Mouse (Mus musculus) heart, postnatal 36 days (tissue): Measurements from ENCODE around the gene Zfp839. TPM values are rescaled to one million over a fixed set of nuclear protein-coding genes. Genes with fewer than 3 reads are reported as not detected.

ENCODE experiments used
- DNase-seq, 2 experiments: peaks; one replicate each; pipeline ENCODE4 v3.0.0; 2021 to 2022
- intact Hi-C: fragments of 180-260 bp; cut with DNase I; formaldehyde crosslinking; loops from one replicate; pipeline ENCODE4 v1.15.1; 2025
- total RNA-seq, 2 experiments: library from RNA; stranded (reverse); gene quantifications; 2 replicates each; pipeline ENCODE4 v1.2.3; 2021

Zfp839 gene
- total RNA-seq: 10 to 100 TPM; 11.1 to 11.7 TPM

- intact Hi-C loops: loop anchor here (1.0 kb wide), 1 partner anchor 39 kb away; the partner anchor contains the start of genes Cinp and Tecpr2
- DNase-seq: peak; percentile 91 to 93
Measured at GRCm38 (mm10) chr12:110850010-110850928, at the start of gene Zfp839. TSS of gene Zfp839 (plus strand) at chr12:110850253.

GRCm38 (mm10) chr12:110801876-110802464 is 48.1 kb upstream of the Zfp839 start:
- intact Hi-C loops: no loop called here
- no peak for DNase-seq

GRCm38 (mm10) chr12:110802674-110803297 is 47.3 kb upstream of the Zfp839 start:
- intact Hi-C loops: no loop called here
- no peak for DNase-seq

GRCm38 (mm10) chr12:110804261-110804660 is 45.8 kb upstream of the Zfp839 start:
- no peak for DNase-seq
- intact Hi-C loops: no loop called here

- intact Hi-C loops: no loop called here
- DNase-seq: peak in 1 of 2 experiments; percentile 33
Measured at GRCm38 (mm10) chr12:110806301-110806970, 43.6 kb upstream of the Zfp839 start.

GRCm38 (mm10) chr12:110808430-110808829 is 41.6 kb upstream of the Zfp839 start:
- DNase-seq: no peak
- intact Hi-C loops: no loop called here

GRCm38 (mm10) chr12:110808848-110809247 is 41.2 kb upstream of the Zfp839 start:
- DNase-seq: no peak
- intact Hi-C loops: no loop called here

- DNase-seq: no peak
- intact Hi-C loops: no loop called here
Measured at GRCm38 (mm10) chr12:110813132-110813531, 36.9 kb upstream of the Zfp839 start.

GRCm38 (mm10) chr12:110813624-110814023 is 36.4 kb upstream of the Zfp839 start:
- intact Hi-C loops: no loop called here

GRCm38 (mm10) chr12:110814924-110815323 is 35.1 kb upstream of the Zfp839 start:
- no peak for DNase-seq
- intact Hi-C loops: no loop called here

More at GRCm38 (mm10) chr12:110813624-110814023, 36.4 kb upstream of the Zfp839 start:
- DNase-seq: no peak

GRCm38 (mm10) chr12:110816833-110817232 is 33.2 kb upstream of the Zfp839 start:
- intact Hi-C loops: no loop called here
- DNase-seq: no peak

GRCm38 (mm10) chr12:110819367-110819766 is 30.7 kb upstream of the Zfp839 start:
- DNase-seq: no peak
- intact Hi-C loops: no loop called here

- DNase-seq: no peak
- intact Hi-C loops: no loop called here
Measured at GRCm38 (mm10) chr12:110821787-110822186, 28.3 kb upstream of the Zfp839 start.

GRCm38 (mm10) chr12:110822366-110822765 is 27.7 kb upstream of the Zfp839 start:
- intact Hi-C loops: no loop called here
- DNase-seq: no peak

GRCm38 (mm10) chr12:110828908-110829307 is 21.1 kb upstream of the Zfp839 start:
- intact Hi-C loops: no loop called here
- DNase-seq: no peak

- no peak for DNase-seq
- intact Hi-C loops: no loop called here
Measured at GRCm38 (mm10) chr12:110830293-110831024, 19.6 kb upstream of the Zfp839 start.

- no peak for DNase-seq
- intact Hi-C loops: no loop called here
Measured at GRCm38 (mm10) chr12:110835182-110835581, 14.9 kb upstream of the Zfp839 start.

- intact Hi-C loops: no loop called here
- no peak for DNase-seq
Measured at GRCm38 (mm10) chr12:110836729-110837128, 13.3 kb upstream of the Zfp839 start.

- no peak for DNase-seq
- intact Hi-C loops: no loop called here
Measured at GRCm38 (mm10) chr12:110837192-110837841, 12.7 kb upstream of the Zfp839 start.

- intact Hi-C loops: no loop called here
- no peak for DNase-seq
Measured at GRCm38 (mm10) chr12:110837850-110838249, 12.2 kb upstream of the Zfp839 start.
